Mouse (Mus musculus) stomach, postnatal 0 days (tissue): ENCODE results near the gene Frmd6. TPM values are rescaled to one million over a fixed set of nuclear protein-coding genes. Genes with fewer than 3 reads are reported as not detected.

Experiments used
- ATAC-seq: fragments of 200-750 bp; cut with Nextera tagmentation; 2 replicates; pipeline ENCODE4 v1.8.0; 2017; ENCODE audit not compliant: low FRiP score, low TSS enrichment
- DNase-seq: peaks from one replicate; pipeline ENCODE4 v3.0.0-alpha.2; 2016; ENCODE audit warnings: low spot score
- H3K27ac ChIP-seq: fragments of 300-500 bp; sonication (generic); replicated peaks from 2 replicates; pipeline ENCODE4 v1.5.1; 2014; ENCODE audit warnings: mild to moderate bottlenecking, control low read depth
- H3K27me3 ChIP-seq: fragments of 300-500 bp; sonication (generic); 2 replicates; pipeline ENCODE4 v1.6.1; 2014; ENCODE audit warnings: low read length; ENCODE audit not compliant: control insufficient read depth, insufficient read depth
- H3K36me3 ChIP-seq: fragments of 300-500 bp; sonication (generic); 2 replicates; pipeline ENCODE4 v1.6.1; 2014; ENCODE audit warnings: low read length, mixed read lengths; ENCODE audit not compliant: control insufficient read depth, insufficient read depth
- H3K4me1 ChIP-seq: fragments of 300-500 bp; sonication (generic); replicated peaks from 2 replicates; pipeline ENCODE4 v1.6.1; 2014; ENCODE audit warnings: antibody characterized with exemption; ENCODE audit not compliant: control insufficient read depth, insufficient read depth
- H3K4me2 ChIP-seq: fragments of 300-500 bp; sonication (generic); replicated peaks from 2 replicates; pipeline ENCODE4 v1.6.1; 2014; ENCODE audit warnings: low read depth, mild to moderate bottlenecking, control low read depth, moderate library complexity
- H3K4me3 ChIP-seq: fragments of 300-500 bp; sonication (generic); 2 replicates; pipeline ENCODE4 v1.5.1; 2014; ENCODE audit warnings: low read depth, low read length, control low read depth
- H3K9ac ChIP-seq: fragments of 300-500 bp; sonication (generic); 2 replicates; pipeline ENCODE4 v1.6.1; 2014; ENCODE audit warnings: mild to moderate bottlenecking, low read length, control low read depth, mixed read lengths
- H3K9me3 ChIP-seq: fragments of 300-500 bp; sonication (generic); 2 replicates; pipeline ENCODE4 v1.6.1; 2016; ENCODE audit warnings: low read length; ENCODE audit not compliant: control insufficient read depth
- CTCF ChIP-seq: IDR thresholded peaks from 2 replicates; pipeline ENCODE4 v1.5.1; 2016; ENCODE audit warnings: antibody characterized with exemption, low read depth, mild to moderate bottlenecking, moderate library complexity
- EP300 ChIP-seq: optimal IDR thresholded peaks from 2 replicates; pipeline ENCODE3; 2016; ENCODE audit warnings: antibody characterized with exemption
- WGBS: fragments of 180-500 bp; shearing (Covaris S2); extraction: QIAGEN DNeasy Blood & Tissue Kit; methylation state at CpG from one replicate; pipeline ENCODE4 v1.1.7; 2014; 5-methylcytosine and 5-hydroxymethylcytosine counted together
- polyA plus RNA-seq: library from polyadenylated mRNA; unstranded; fragments of >200 nt; fragmentation: Nextera tagmentation; extraction: Ambion mirVana; gene quantifications from 2 replicates; pipeline ENCODE4 v1.2.1, GENCODE M21; 2015

Frmd6 gene
- polyA plus RNA-seq, 1 experiment from 2014 or later = 17.1 TPM

DNA sequence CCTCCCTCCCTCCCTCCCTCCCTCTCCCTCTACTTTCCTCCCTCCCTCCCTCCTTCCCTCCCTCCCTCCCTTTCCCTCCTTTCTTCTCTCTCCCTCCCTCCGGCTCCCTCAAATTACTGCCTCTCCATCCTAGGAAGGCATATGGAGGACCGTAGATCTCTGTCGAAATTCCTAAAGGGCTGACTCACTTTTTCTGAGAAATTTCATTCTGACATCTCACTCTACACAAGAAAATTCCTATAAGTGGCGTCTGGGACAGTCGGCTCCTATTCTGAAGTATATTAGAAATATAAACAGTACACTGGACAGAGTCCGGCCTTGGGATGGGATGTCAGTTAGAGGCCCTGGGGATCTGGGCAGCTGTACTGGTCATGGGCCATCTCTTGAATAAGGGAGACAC lies 59.7 kb downstream of the Frmd6 start:
- H3K4me2 ChIP-seq = no peak overlapping the region
- H3K27ac ChIP-seq = no peak overlapping the region
- no peak overlapping the region for H3K9ac ChIP-seq
- DNase-seq (no peak), ATAC-seq (peak; percentile 51; the same call in 1 of the 2 replicates)
- H3K36me3 ChIP-seq = peaks cover 18% of the 10 kb centered on the region
- H3K9me3 ChIP-seq = no peaks in the 10 kb centered on the region
- TF ChIP-seq EP300 (no peak), CTCF (no peak)
- H3K27me3 ChIP-seq = no peaks in the 10 kb centered on the region
- no peaks in the 10 kb centered on the region for H3K4me1 ChIP-seq
- no peak overlapping the region for H3K4me3 ChIP-seq
- WGBS = 39% methylated on average over 5 of the region's 6 CpGs

DNA sequence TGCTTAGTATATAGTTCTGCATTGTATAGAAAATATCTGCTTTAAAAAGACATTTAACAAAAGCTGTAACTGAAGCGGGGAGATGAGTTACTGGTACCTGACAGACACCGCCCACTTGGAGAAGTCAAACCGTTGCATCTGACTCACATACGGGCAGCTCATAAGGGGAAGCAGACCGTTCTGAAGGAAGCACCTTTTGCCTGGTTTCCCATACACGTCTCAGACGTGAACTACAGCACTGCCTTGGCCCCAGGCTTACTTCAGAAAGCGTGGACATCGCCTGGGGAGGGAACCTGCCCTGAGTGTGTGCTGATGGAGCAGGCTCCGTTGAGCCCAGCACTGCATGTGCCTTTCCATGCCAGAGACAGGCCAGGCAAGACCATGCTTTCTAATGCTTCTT lies 60.3 kb downstream of the Frmd6 start:
- H3K9me3 ChIP-seq = no peaks in the 10 kb centered on the region
- ATAC-seq (no peak), DNase-seq (no peak)
- H3K4me1 ChIP-seq = no peaks in the 10 kb centered on the region
- H3K9ac ChIP-seq = no peak overlapping the region
- H3K4me3 ChIP-seq = no peak overlapping the region
- TF ChIP-seq EP300 = no peak
- TF ChIP-seq CTCF = no peak
- H3K4me2 ChIP-seq = no peak overlapping the region
- H3K36me3 ChIP-seq = peaks cover 22% of the 10 kb centered on the region
- WGBS = 72% methylated on average over 10 of the region's 10 CpGs
- no peak overlapping the region for H3K27ac ChIP-seq
- H3K27me3 ChIP-seq = no peaks in the 10 kb centered on the region

DNA sequence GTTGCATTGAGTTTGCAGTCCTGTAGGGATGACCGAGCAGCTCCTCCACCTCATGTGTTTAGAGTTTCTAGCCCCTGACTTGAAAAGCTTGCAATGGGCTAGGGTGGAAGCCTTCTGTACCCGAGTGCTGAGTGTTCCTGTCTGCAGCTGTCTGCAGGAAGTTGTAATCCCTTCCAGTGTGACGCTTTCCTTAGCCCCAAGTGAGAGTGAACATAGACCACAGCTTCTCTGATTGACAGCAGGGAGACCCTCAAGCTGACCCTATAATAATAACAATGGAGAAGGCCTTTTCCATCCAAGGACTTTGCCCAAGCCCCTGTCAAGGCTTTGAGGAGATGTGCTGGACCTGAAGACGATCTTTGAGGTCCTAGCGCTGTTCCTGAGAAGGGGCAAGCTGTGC lies 65.1 kb downstream of the Frmd6 start:
- ATAC-seq (no peak), DNase-seq (no peak)
- Histone ChIP-seq H3K4me3 (no peak overlapping the region), H3K9ac (no peak overlapping the region), H3K4me1 (no peaks in the 10 kb centered on the region), H3K27me3 (no peaks in the 10 kb centered on the region), H3K9me3 (no peaks in the 10 kb centered on the region), H3K36me3 (peaks cover 39% of the 10 kb centered on the region), H3K4me2 (no peak overlapping the region), H3K27ac (no peak overlapping the region)
- WGBS = 80% methylated on average over 5 of the region's 5 CpGs
- TF ChIP-seq CTCF (no peak), EP300 (no peak)

DNA sequence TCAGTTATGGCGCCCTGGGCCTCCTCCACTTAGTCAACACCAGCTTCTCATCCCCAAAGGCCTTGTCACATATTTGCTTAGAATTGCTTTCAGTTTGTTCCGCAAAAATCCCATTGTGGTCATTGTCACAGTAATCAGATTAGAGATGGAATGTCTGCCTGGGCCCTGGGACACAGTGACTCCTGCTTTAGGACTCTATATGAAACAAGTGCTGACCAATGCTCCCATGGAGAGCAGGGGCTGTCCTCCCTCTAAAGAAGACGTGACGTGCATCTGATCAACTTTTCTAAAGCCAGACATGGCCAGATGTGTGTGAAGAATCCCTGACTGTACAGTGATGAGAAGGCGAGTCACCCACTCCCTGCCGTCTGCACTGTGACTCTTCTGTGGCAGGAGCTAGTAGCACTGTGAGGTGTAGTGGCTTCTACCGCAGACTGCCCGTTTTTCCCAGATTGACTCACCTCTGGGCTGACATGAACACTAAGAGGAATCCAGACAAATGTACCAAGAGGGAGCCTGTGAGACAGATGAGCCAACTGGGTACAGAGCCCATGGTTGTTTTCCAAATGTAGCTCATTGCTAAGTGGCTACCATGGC lies 65.7 kb downstream of the Frmd6 start:
- Histone ChIP-seq H3K9ac (no peak overlapping the region), H3K4me1 (no peaks in the 10 kb centered on the region), H3K36me3 (peaks cover 39% of the 10 kb centered on the region), H3K27ac (no peak overlapping the region), H3K4me2 (no peak overlapping the region), H3K9me3 (no peaks in the 10 kb centered on the region), H3K4me3 (no peak overlapping the region), H3K27me3 (no peaks in the 10 kb centered on the region)
- DNase-seq (no peak), ATAC-seq (no peak)
- TF ChIP-seq EP300 (no peak), CTCF (no peak)
- WGBS = 88% methylated on average over 8 of the region's 8 CpGs

DNA sequence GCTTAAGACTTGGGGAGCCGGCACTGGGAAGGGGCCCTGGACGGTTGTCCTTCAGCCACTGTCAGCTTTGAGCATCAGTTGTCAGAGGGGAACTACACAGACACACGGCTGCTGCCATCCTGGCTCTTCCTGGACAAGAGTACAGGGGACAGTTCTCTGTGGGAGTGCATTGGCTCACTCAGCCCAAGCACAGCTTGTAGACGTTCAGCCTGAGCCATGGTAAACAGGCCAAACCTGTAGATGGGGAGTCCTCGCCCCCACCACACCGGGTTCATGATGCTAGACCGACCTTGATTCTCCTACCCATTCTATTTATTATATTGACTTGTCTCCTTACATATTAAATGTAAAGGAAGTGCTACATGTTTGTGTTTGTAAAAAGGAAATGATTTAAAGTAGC lies 70.0 kb downstream of the Frmd6 start:
- Histone ChIP-seq H3K27me3 (no peaks in the 10 kb centered on the region), H3K27ac (no peak overlapping the region), H3K4me2 (no peak overlapping the region), H3K36me3 (peaks cover 43% of the 10 kb centered on the region), H3K4me3 (no peak overlapping the region), H3K9ac (no peak overlapping the region), H3K4me1 (no peaks in the 10 kb centered on the region), H3K9me3 (no peaks in the 10 kb centered on the region)
- no peak for TF ChIP-seq EP300
- no peak for TF ChIP-seq CTCF
- no peak for DNase-seq
- ATAC-seq = no peak
- WGBS = 81% methylated on average over 7 of the region's 7 CpGs

DNA sequence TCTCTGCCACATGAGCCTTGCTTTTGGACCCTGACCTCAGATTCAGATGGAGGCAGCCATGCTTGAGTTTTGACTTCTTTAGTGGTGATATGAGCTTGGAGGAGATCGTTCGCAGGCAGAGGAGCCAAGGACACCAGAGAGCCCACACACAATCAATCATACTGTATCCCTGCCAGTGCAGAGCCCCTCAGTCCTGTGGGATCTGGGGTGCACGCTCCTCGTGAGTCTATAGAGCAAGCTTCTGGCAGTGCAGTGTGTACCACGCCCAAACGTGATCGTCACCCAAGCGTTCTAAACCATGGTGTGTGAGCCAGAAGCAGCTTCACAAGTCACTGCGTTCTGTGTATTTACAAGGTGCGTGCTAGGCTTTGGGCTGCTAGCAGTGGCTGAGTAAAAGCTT lies 70.8 kb downstream of the Frmd6 start:
- TF ChIP-seq CTCF (no peak), EP300 (no peak)
- no peak overlapping the region for H3K4me3 ChIP-seq
- no peak overlapping the region for H3K4me2 ChIP-seq
- DNase-seq (no peak), ATAC-seq (peak; percentile 32; the same call in 1 of the 2 replicates)
- H3K27me3 ChIP-seq = no peaks in the 10 kb centered on the region
- 65% methylated on average over 10 of the region's 10 CpGs for WGBS
- H3K9ac ChIP-seq = no peak overlapping the region
- H3K4me1 ChIP-seq = no peaks in the 10 kb centered on the region
- H3K27ac ChIP-seq = no peak overlapping the region
- H3K36me3 ChIP-seq = peaks cover 37% of the 10 kb centered on the region
- H3K9me3 ChIP-seq = no peaks in the 10 kb centered on the region
